In genomic region chr10:80387522-80387959, GRCm38 (mm10) we compare ENCODE assay signal across 7 mouse cellular contexts. TPM values are rescaled to one million over a fixed set of nuclear protein-coding genes. Genes with fewer than 3 reads are reported as not detected.
DNase-seq lines count a peak whose midpoint lies in the region; ATAC-seq lines count a peak whose summit lies in the region.

Gene Mex3d, minus strand, starts transcription at chr10:80387659.

- peaks cover 59% of the 10 kb centered on the region for H3K36me3 ChIP-seq in limb, embryonic 12.5 days
- H3K36me3 ChIP-seq in midbrain, embryonic 13.5 days = peaks cover 56% of the 10 kb centered on the region

- peak within 1 kb of the TSS; percentile 97 for H3K4me3 ChIP-seq in limb, embryonic 12.5 days (replicated peaks)
- peak within 1 kb of the TSS; percentile 100 for H3K4me3 ChIP-seq in midbrain, embryonic 13.5 days (replicated peaks)

- ATAC-seq in granulocyte monocyte progenitor cell, adult 5-6 weeks (replicated peaks; ENCODE audit: poor library complexity, severe bottlenecking) = peak; percentile 45
- ATAC-seq in limb, embryonic 12.5 days (ENCODE audit: insufficient number of reproducible peaks, insufficient read depth, low FRiP score, low TSS enrichment, low read depth) = peak; percentile 7; the same call in 1 of the 2 replicates
- peak; percentile 32; the same call in 1 of the 2 replicates for ATAC-seq in midbrain, embryonic 13.5 days

- H3K9ac ChIP-seq in limb, embryonic 12.5 days (replicated peaks) = peak within 1 kb of the TSS; percentile 97
- peak within 1 kb of the TSS; percentile 100 for H3K9ac ChIP-seq in midbrain, embryonic 13.5 days (replicated peaks)

- WGBS in limb, embryonic 12.5 days = 0% methylated on average over 27 of the region's 61 CpGs
- 0% methylated on average over 7 of the region's 61 CpGs for WGBS in midbrain, embryonic 13.5 days

- DNase-seq in adrenal gland, adult 18-20 months (ENCODE audit: low spot score in 2 of 2) = peak; percentile 90 to 94
- DNase-seq in embryo, embryonic 11 days = peak; percentile 95
- peak; percentile 71 for DNase-seq in kidney, adult 11 months
- peak; percentile 63 for DNase-seq in spleen, adult 12 weeks (ENCODE audit: low spot score)

- H3K4me2 ChIP-seq in limb, embryonic 12.5 days = peak within 1 kb of the TSS; percentile 94
- peak within 1 kb of the TSS; percentile 98 for H3K4me2 ChIP-seq in midbrain, embryonic 13.5 days (replicated peaks)

- H3K27me3 ChIP-seq in limb, embryonic 12.5 days = no peaks in the 10 kb centered on the region
- no peaks in the 10 kb centered on the region for H3K27me3 ChIP-seq in midbrain, embryonic 13.5 days

- H3K4me1 ChIP-seq in limb, embryonic 12.5 days (replicated peaks) = peaks cover 38% of the 10 kb centered on the region
- peaks cover 36% of the 10 kb centered on the region for H3K4me1 ChIP-seq in midbrain, embryonic 13.5 days (replicated peaks)

- no peaks in the 10 kb centered on the region for H3K9me3 ChIP-seq in limb, embryonic 12.5 days
- H3K9me3 ChIP-seq in midbrain, embryonic 13.5 days = no peaks in the 10 kb centered on the region

- H3K27ac ChIP-seq in limb, embryonic 12.5 days = peak within 1 kb of the TSS; percentile 90
- H3K27ac ChIP-seq in midbrain, embryonic 13.5 days = peak within 1 kb of the TSS; percentile 99

RNA-seq across cellular contexts. Expression of gene Mex3d, which starts in this region (rescaled TPM):
- total RNA-seq in adrenal gland, adult 18-20 months (2021) = 10 to 100 TPM; 16.6 to 18.0 TPM
- total RNA-seq in granulocyte monocyte progenitor cell, adult 5-6 weeks (2014; fragmentation: Nextera tagmentation) = 0.67 and 3.6 TPM in 2 replicates
- 2.1 and 2.2 TPM in 2 replicates for total RNA-seq in granulocyte monocyte progenitor cell, adult 5-6 weeks (2017)
- polyA plus RNA-seq in limb, embryonic 12.5 days (2016; fragmentation: Nextera tagmentation; extraction: Ambion mirVana) = 12.5 and 15.2 TPM in 2 replicates
- 15.9 and 18.6 TPM in 2 replicates for polyA plus RNA-seq in midbrain, embryonic 13.5 days (2015; fragmentation: Nextera tagmentation; extraction: Ambion mirVana)

Comparison
In these comparisons a context has a peak if more than half of its experiments do, and no peak if none do; other contexts are left out.
1. Peak in every context shown above with its lines: DNase-seq, ATAC-seq, H3K4me3 ChIP-seq and H3K27ac ChIP-seq.